Comparison of ENCODE assay signal across 23 mouse cellular contexts in genomic region chr6:114440302-114440701, GRCm38 (mm10). TPM values are rescaled to one million over a fixed set of nuclear protein-coding genes. Genes with fewer than 3 reads are reported as not detected.
A peak's percentile ranks its signal among the peaks of the same experiment; 100 is the strongest.
DNase-seq lines count a peak whose midpoint lies in the region; ATAC-seq and TF ChIP-seq lines count a peak whose summit lies in the region.
"Had no signal": no experiment of that assay in that cellular context is flagged by ENCODE, and none has a peak within 500 bp of the region (broad histone marks: within the 10 kb centered on the region; RNA-seq: fewer than 3 reads in every experiment).

No protein-coding gene starts in this region.

- H3K36me3 ChIP-seq in kidney, postnatal 0 days (ENCODE audit: insufficient read depth, low read length): no peaks in the 10 kb centered on the region
- no peaks in the 10 kb centered on the region for H3K36me3 ChIP-seq in kidney, embryonic 15.5 days
- no peaks in the 10 kb centered on the region for H3K36me3 ChIP-seq in thymus, adult 2 months (ENCODE audit: control insufficient read depth, insufficient read depth, low read length)
- no peaks in the 10 kb centered on the region for H3K36me3 ChIP-seq in stomach, postnatal 0 days (ENCODE audit: control insufficient read depth, insufficient read depth, low read length)
- H3K36me3 ChIP-seq: forebrain, embryonic 10.5 days; heart, embryonic 13.5 days; midbrain, embryonic 15.5 days had no signal

- no peak for TF ChIP-seq POLR2A in thymus, adult 2 months (IDR thresholded peaks at IDR 0.05; ENCODE audit: control insufficient read depth, extremely low read depth, insufficient read depth, low read length, poor library complexity)

- no peak overlapping the region for H3K9ac ChIP-seq in kidney, postnatal 0 days (ENCODE audit: low read depth, low read length)
- H3K9ac ChIP-seq in kidney, embryonic 15.5 days: no peak overlapping the region
- H3K9ac ChIP-seq in stomach, postnatal 0 days (ENCODE audit: low read length): no peak overlapping the region
- H3K9ac ChIP-seq: heart, embryonic 13.5 days; liver, embryonic 14.5 days; midbrain, embryonic 15.5 days had no signal

- H3K4me3 ChIP-seq in kidney, postnatal 0 days (replicated peaks; ENCODE audit: low read depth, low read length): no peak overlapping the region
- no peak overlapping the region for H3K4me3 ChIP-seq in kidney, embryonic 15.5 days (replicated peaks)
- no peak overlapping the region for H3K4me3 ChIP-seq in thymus, adult 2 months (ENCODE audit: control insufficient read depth, insufficient read depth, low read length)
- no peak overlapping the region for H3K4me3 ChIP-seq in stomach, postnatal 0 days (ENCODE audit: low read depth, low read length)
- H3K4me3 ChIP-seq: forebrain, embryonic 10.5 days; heart, embryonic 13.5 days; midbrain, embryonic 15.5 days had no signal

- no peaks in the 10 kb centered on the region for H3K9me3 ChIP-seq in kidney, postnatal 0 days (replicated peaks; ENCODE audit: low read length)
- 0 out of 2 replicates have a peak, but pooled peaks cover 3% of the 10 kb centered on the region for H3K9me3 ChIP-seq in kidney, embryonic 15.5 days (replicated peaks)
- no peaks in the 10 kb centered on the region for H3K9me3 ChIP-seq in stomach, postnatal 0 days (ENCODE audit: control insufficient read depth, low read length)
- H3K9me3 ChIP-seq: midbrain, embryonic 15.5 days had no signal

- TF ChIP-seq EP300 in stomach, postnatal 0 days (optimal IDR thresholded peaks at IDR 0.05): no peak

- H3K27me3 ChIP-seq in kidney, postnatal 0 days (ENCODE audit: insufficient read depth, low read length): no peaks in the 10 kb centered on the region
- no peaks in the 10 kb centered on the region for H3K27me3 ChIP-seq in kidney, embryonic 15.5 days
- H3K27me3 ChIP-seq in thymus, adult 2 months (ENCODE audit: control insufficient read depth, insufficient read depth, low read length): no peaks in the 10 kb centered on the region
- no peaks in the 10 kb centered on the region for H3K27me3 ChIP-seq in stomach, postnatal 0 days (ENCODE audit: control insufficient read depth, insufficient read depth, low read length)
- H3K27me3 ChIP-seq: midbrain, embryonic 15.5 days had no signal

- H3K27ac ChIP-seq in kidney, postnatal 0 days: no peak overlapping the region
- H3K27ac ChIP-seq in kidney, embryonic 15.5 days: no peak overlapping the region
- no peak overlapping the region for H3K27ac ChIP-seq in thymus, adult 2 months (ENCODE audit: control insufficient read depth, insufficient read depth, low read length)
- H3K27ac ChIP-seq in stomach, postnatal 0 days (replicated peaks): no peak overlapping the region
- H3K27ac ChIP-seq: forebrain, embryonic 10.5 days; heart, embryonic 13.5 days; liver, embryonic 14.5 days; midbrain, embryonic 15.5 days had no signal

- H3K4me2 ChIP-seq in kidney, postnatal 0 days (ENCODE audit: low read length): no peak overlapping the region
- H3K4me2 ChIP-seq in kidney, embryonic 15.5 days: no peak overlapping the region
- H3K4me2 ChIP-seq in stomach, postnatal 0 days (replicated peaks; ENCODE audit: low read depth): no peak overlapping the region
- H3K4me2 ChIP-seq: heart, embryonic 13.5 days; midbrain, embryonic 15.5 days had no signal

- peak; percentile 29; the same call in 1 of the 2 replicates for TF ChIP-seq CTCF in kidney, postnatal 0 days (IDR thresholded peaks at IDR 0.05; ENCODE audit: low read depth)
- TF ChIP-seq CTCF in thymus, adult 2 months (IDR thresholded peaks at IDR 0.05; ENCODE audit: borderline replicate concordance, control insufficient read depth, extremely low read depth, insufficient read depth, low read length, poor library complexity): no peak
- TF ChIP-seq CTCF in stomach, postnatal 0 days (IDR thresholded peaks at IDR 0.05; ENCODE audit: low read depth): peak; percentile 34; the same call in 1 of the 2 replicates

- ATAC-seq in kidney, postnatal 0 days (replicated peaks; ENCODE audit: low FRiP score, low read depth): no peak
- ATAC-seq in kidney, embryonic 15.5 days (replicated peaks; ENCODE audit: low FRiP score): no peak
- no peak for ATAC-seq in stomach, postnatal 0 days (ENCODE audit: low FRiP score, low TSS enrichment)
- ATAC-seq: inflammation-experienced regulatory T-cells, adult 6 months; midbrain, embryonic 15.5 days had no signal

- DNase-seq in embryo, embryonic 10 days (ENCODE audit: low spot score): peak; percentile 18
- DNase-seq in embryo, embryonic 11 days: no peak
- no peak for DNase-seq in kidney, postnatal 0 days (ENCODE audit: low spot score)
- peak; percentile 24 for DNase-seq in thymus, postnatal 14 days
- no peak for DNase-seq in thymus, adult 2 months
- DNase-seq in stomach, postnatal 0 days (ENCODE audit: low spot score): no peak
- DNase-seq in adrenal gland, adult 18-20 months (ENCODE audit: low spot score in 2 of 2): no peak
- DNase-seq: adrenal gland, adult 2 months; cerebellum, adult 9-11 months; gastrocnemius, postnatal 10 days; heart, adult 11 months; heart, postnatal 36 days; kidney, adult 9 months; kidney, postnatal 4 days; lung, postnatal 14 days; right cerebral cortex, adult 18-20 months; thymus, postnatal 25 days had no signal

- 48% methylated on average over 2 of the region's 2 CpGs for WGBS in kidney, postnatal 0 days
- 53% methylated on average over 2 of the region's 2 CpGs for WGBS in kidney, embryonic 15.5 days
- 76% methylated on average over 2 of the region's 2 CpGs for WGBS in thymus, adult 2 months
- WGBS in stomach, postnatal 0 days: 42% methylated on average over 2 of the region's 2 CpGs

- H3K4me1 ChIP-seq in kidney, postnatal 0 days (replicated peaks; ENCODE audit: insufficient read depth, low read length): no peaks in the 10 kb centered on the region
- H3K4me1 ChIP-seq in kidney, embryonic 15.5 days: no peaks in the 10 kb centered on the region
- H3K4me1 ChIP-seq in thymus, adult 2 months (replicated peaks; ENCODE audit: control insufficient read depth, insufficient read depth, low read length): no peaks in the 10 kb centered on the region
- no peaks in the 10 kb centered on the region for H3K4me1 ChIP-seq in stomach, postnatal 0 days (replicated peaks; ENCODE audit: control insufficient read depth, insufficient read depth)
- H3K4me1 ChIP-seq: heart, embryonic 13.5 days had no signal

RNA-seq across cellular contexts. Expression of gene Hrh1, which starts 42.6 kb away (rescaled TPM):
- 0.17 and 0.23 TPM in 2 replicates for polyA plus RNA-seq in kidney, postnatal 0 days (2015; fragmentation: Nextera tagmentation; extraction: Ambion mirVana)
- 0.21 and 0.28 TPM in 2 replicates for polyA plus RNA-seq in kidney, embryonic 15.5 days (2015; fragmentation: Nextera tagmentation; extraction: Ambion mirVana)
- 0.27 and 0.32 TPM in 2 replicates for polyA plus RNA-seq in thymus, adult 2 months (2012; rRNA removed)
- 0.06 TPM in 2 replicates for polyA plus RNA-seq in stomach, postnatal 0 days (2015; fragmentation: Nextera tagmentation; extraction: Ambion mirVana)
- total RNA-seq in adrenal gland, adult 18-20 months (2021): 1 to 10 TPM; 1.4 to 1.5 TPM
- polyA plus RNA-seq: heart, embryonic 13.5 days had no signal

Comparison
In these comparisons a context has a peak if more than half of its experiments do, and no peak if none do; other contexts are left out.
1. DNase-seq: peak in embryo, embryonic 10 days (single experiment) and thymus, postnatal 14 days (single experiment); none in embryo, embryonic 11 days (single experiment), kidney, postnatal 0 days (single experiment), thymus, adult 2 months (single experiment), stomach, postnatal 0 days (single experiment) and adrenal gland, adult 18-20 months (0 of 2).